Mouse (Mus musculus): Measurements from ENCODE around the gene Armc2. TPM values are rescaled to one million over a fixed set of nuclear protein-coding genes. Genes with fewer than 3 reads are reported as not detected.

The Armc2 gene
- total and polyA plus RNA-seq, 3 experiments = 0.08 to 0.13 TPM; not detected in 1

DNA sequence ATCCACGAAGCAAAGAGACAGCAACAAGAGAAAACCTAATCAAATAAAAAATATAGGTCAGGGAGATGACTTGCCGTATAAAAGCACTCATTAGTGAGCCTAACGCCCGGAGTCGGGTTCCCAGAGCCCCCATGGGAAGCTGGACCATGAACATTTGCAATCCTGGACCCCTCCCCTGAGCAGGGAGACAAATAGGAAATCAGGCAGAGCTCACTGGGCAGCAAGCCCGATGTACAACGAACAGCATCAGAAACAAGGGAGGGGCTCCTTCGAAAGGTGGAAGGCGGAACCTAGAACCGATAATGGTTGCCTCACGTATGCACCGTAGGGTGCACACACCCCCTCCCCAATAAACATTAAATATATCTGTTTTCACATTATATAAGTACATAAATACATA lies 39.5 kb upstream of the Armc2 start (continued):
- TF ChIP-seq SIN3A (IDR thresholded peaks at IDR 0.05; ENCODE audit: low read length) = no peak
- TF ChIP-seq TAL1 (IDR thresholded peaks at IDR 0.05; ENCODE audit: low read length) = no peak
- TF ChIP-seq GATA1 (IDR thresholded peaks at IDR 0.05; ENCODE audit: low read depth, low read length) = no peak
- TF ChIP-seq GABPA (IDR thresholded peaks at IDR 0.05; ENCODE audit: low read depth, low read length) = no peak
- no peak for TF ChIP-seq E2F4 (IDR thresholded peaks at IDR 0.05; ENCODE audit: borderline replicate concordance, low read depth, low read length)
- no peak for TF ChIP-seq ZNF384 (IDR thresholded peaks at IDR 0.05; ENCODE audit: low read depth, low read length)
- TF ChIP-seq HCFC1 (IDR thresholded peaks at IDR 0.05; ENCODE audit: low read depth, low read length) = no peak
- no peak for TF ChIP-seq CHD2 (IDR thresholded peaks at IDR 0.05; ENCODE audit: low read length)
- 0 out of 2 replicates have a peak, but pooled peaks have one; percentile 21 for TF ChIP-seq USF1 (IDR thresholded peaks at IDR 0.05; ENCODE audit: low read depth, low read length)
- peak; percentile 40; the same call in 1 of the 2 replicates for TF ChIP-seq MAX (IDR thresholded peaks at IDR 0.05; ENCODE audit: low read length)

DNA sequence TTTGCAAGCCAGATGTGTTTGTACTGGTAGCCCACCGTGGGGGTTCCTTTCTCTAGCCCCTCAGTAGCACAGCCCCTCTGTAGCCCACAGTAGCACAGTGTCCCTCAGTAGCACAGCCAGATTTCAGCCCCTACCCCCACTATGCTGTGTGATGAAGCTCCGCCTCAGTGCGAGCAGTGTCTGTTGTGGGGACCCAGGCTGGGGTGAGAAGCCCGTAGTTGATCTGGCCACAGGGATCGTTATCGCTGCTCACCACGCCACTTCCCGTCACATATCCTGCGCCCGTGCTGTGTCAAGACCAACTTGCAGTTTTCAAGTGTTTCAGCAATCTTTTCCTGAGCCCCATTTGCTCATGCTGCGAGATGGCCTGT lies 39.0 kb upstream of the Armc2 start:
- DNase-seq (ENCODE audit: low read depth, low spot score) = peak; percentile 92
- H3K27ac ChIP-seq (ENCODE audit: control insufficient read depth, low read depth, low read length) = peak overlapping the region; percentile 97
- TF ChIP-seq ZC3H11A (IDR thresholded peaks at IDR 0.05; ENCODE audit: low read depth, low read length) (no peak), UBTF (IDR thresholded peaks at IDR 0.05; ENCODE audit: borderline replicate concordance, insufficient read depth, low read depth, low read length) (no peak), POLR2AphosphoS5 (IDR thresholded peaks at IDR 0.05; ENCODE audit: borderline replicate concordance, low read depth, low read length) (no peak), E2F4 (IDR thresholded peaks at IDR 0.05; ENCODE audit: borderline replicate concordance, low read depth, low read length) (no peak), ZKSCAN1 (IDR thresholded peaks at IDR 0.05; ENCODE audit: low read depth, low read length) (no peak), MYC (IDR thresholded peaks at IDR 0.05; ENCODE audit: low read depth, low read length) (peak; percentile 58; the same call in 1 of the 2 replicates), CHD1 (IDR thresholded peaks at IDR 0.05; ENCODE audit: low read depth, low read length) (no peak), NRF1 (IDR thresholded peaks at IDR 0.05; ENCODE audit: insufficient read depth, low read depth, low read length, poor library complexity, severe bottlenecking) (no peak), SMC3 (IDR thresholded peaks at IDR 0.05; ENCODE audit: low read depth, low read length) (no peak), USF1 (IDR thresholded peaks at IDR 0.05; ENCODE audit: low read depth, low read length) (no peak), ELF1 (IDR thresholded peaks at IDR 0.05; ENCODE audit: low read depth, low read length) (peak; percentile 60), MAFK (IDR thresholded peaks at IDR 0.05; ENCODE audit: borderline replicate concordance, low read depth, low read length) (0 out of 2 replicates have a peak, but pooled peaks have one; percentile 39), ETS1 (IDR thresholded peaks at IDR 0.05; ENCODE audit: low read depth, low read length) (peak; percentile 95), CHD2 (IDR thresholded peaks at IDR 0.05; ENCODE audit: low read length) (no peak), NELFE (IDR thresholded peaks at IDR 0.05; ENCODE audit: low read depth, low read length) (no peak; the same call in none of the 2 replicates), GATA1 (IDR thresholded peaks at IDR 0.05; ENCODE audit: low read depth, low read length) (peak; percentile 89), BHLHE40 (IDR thresholded peaks at IDR 0.05; ENCODE audit: borderline replicate concordance, low read depth, low read length) (peak; percentile 89; the same call in 1 of the 2 replicates), TCF12 (IDR thresholded peaks at IDR 0.05; ENCODE audit: low read depth, low read length) (peak; percentile 95), JUND (IDR thresholded peaks at IDR 0.05; ENCODE audit: low read depth, low read length) (no peak), CTCF (IDR thresholded peaks at IDR 0.05 in 2 of 3, conservative IDR thresholded peaks at IDR 0.05 in 1 of 3; ENCODE audit: control insufficient read depth in 1 of 3, insufficient read depth in 1 of 3, low read depth in 2 of 3, low read length in 3 of 3, poor library complexity in 1 of 3, severe bottlenecking in 1 of 3) (no peak), ZMIZ1 (IDR thresholded peaks at IDR 0.05; ENCODE audit: low read depth, low read length) (peak; percentile 44; the same call in 1 of the 2 replicates), MAX (IDR thresholded peaks at IDR 0.05; ENCODE audit: low read length) (peak; percentile 38), MEF2A (IDR thresholded peaks at IDR 0.05; ENCODE audit: extremely low read depth, insufficient replicate concordance, low read depth, low read length, poor library complexity, severe bottlenecking) (no peak), USF2 (IDR thresholded peaks at IDR 0.05; ENCODE audit: borderline replicate concordance in 1 of 2, insufficient read depth in 1 of 2, low read depth in 1 of 2, low read length in 2 of 2) (no peak), RAD21 (IDR thresholded peaks at IDR 0.05; ENCODE audit: low read depth, low read length) (no peak; the same call in 1 of the 2 replicates), SIN3A (IDR thresholded peaks at IDR 0.05; ENCODE audit: low read length) (peak; percentile 89), EP300 (IDR thresholded peaks at IDR 0.05; ENCODE audit: low read depth in 1 of 2, low read length in 2 of 2) (peak; percentile 81 to 95), MAZ (IDR thresholded peaks at IDR 0.05; ENCODE audit: low read depth, low read length) (peak; percentile 55; the same call in 1 of the 2 replicates), POLR2AphosphoS2 (IDR thresholded peaks at IDR 0.05; ENCODE audit: low read length) (0 out of 2 replicates have a peak, but pooled peaks have one; percentile 26)

More for the DNA sequence above, 39.0 kb upstream of the Armc2 start:
- Histone ChIP-seq H3K4me3 (ENCODE audit: control insufficient read depth in 1 of 2, insufficient read depth in 1 of 2, low read depth in 2 of 2, low read length in 2 of 2) (peak overlapping the region; percentile 56 to 57), H3K79me2 (ENCODE audit: control insufficient read depth, insufficient read depth, low read length, poor library complexity) (peaks cover 4% of the 10 kb centered on the region), H3K36me3 (ENCODE audit: control insufficient read depth in 1 of 2, insufficient read depth in 2 of 2, low read length in 2 of 2) (peaks cover 0 to 16% of the 10 kb centered on the region in 2 experiments; a peak in 2 of 4 replicates), H3K27me3 (ENCODE audit: control insufficient read depth in 1 of 2, insufficient read depth in 2 of 2, low read length in 2 of 2) (no peaks in the 10 kb centered on the region), H3K9me3 (replicated peaks; ENCODE audit: insufficient read depth, low read length) (no peaks in the 10 kb centered on the region), H3K4me1 (ENCODE audit: control insufficient read depth in 1 of 2, insufficient read depth in 2 of 2, low read length in 2 of 2) (peaks cover 14 to 16% of the 10 kb centered on the region in 2 experiments), H3K9ac (ENCODE audit: control insufficient read depth, low read depth, low read length, poor library complexity, severe bottlenecking) (peak overlapping the region; percentile 69)

All from MEL (cell line).